8 mouse cellular contexts compared by ENCODE assay signal in genomic region chr6:128423496-128424268, GRCm38 (mm10). TPM values are rescaled to one million over a fixed set of nuclear protein-coding genes. Genes with fewer than 3 reads are reported as not detected.
A peak's percentile ranks its signal among the peaks of the same experiment; 100 is the strongest.
DNase-seq lines count a peak whose midpoint lies in the region; ATAC-seq and TF ChIP-seq lines count a peak whose summit lies in the region.

No protein-coding gene starts in this region.

- 43% methylated on average over 15 of the region's 16 CpGs for WGBS in heart, embryonic 14.5 days
- 49% methylated on average over 16 of the region's 16 CpGs for WGBS in forebrain, embryonic 15.5 days
- WGBS in liver, embryonic 15.5 days (ENCODE audit: insufficient replicate concordance), result 21% methylated on average over 15 of the region's 16 CpGs

- no peak for DNase-seq in heart, adult 9 months (ENCODE audit: low spot score in 2 of 2)
- DNase-seq in ovary, postnatal 14 days (ENCODE audit: low spot score), result no peak
- no peak for DNase-seq in urinary bladder, adult 2 months (ENCODE audit: low spot score)
- DNase-seq in embryo, embryonic 10.5 days (ENCODE audit: low spot score), result no peak

- no peaks in the 10 kb centered on the region for H3K27me3 ChIP-seq in heart, embryonic 14.5 days (ENCODE audit: control insufficient read depth, insufficient read depth, low read length)
- H3K27me3 ChIP-seq in forebrain, embryonic 15.5 days, result no peaks in the 10 kb centered on the region
- no peaks in the 10 kb centered on the region for H3K27me3 ChIP-seq in liver, embryonic 15.5 days

- peak overlapping the region; percentile 78 for H3K4me2 ChIP-seq in heart, embryonic 14.5 days (ENCODE audit: low read length)
- H3K4me2 ChIP-seq in forebrain, embryonic 15.5 days (replicated peaks), result peak overlapping the region; percentile 67
- peak overlapping the region; percentile 79 for H3K4me2 ChIP-seq in liver, embryonic 15.5 days

- TF ChIP-seq CTCF in bone marrow macrophage, adult 2 months (IDR thresholded peaks at IDR 0.05; ENCODE audit: low read depth, low read length), result no peak

- no peaks in the 10 kb centered on the region for H3K9me3 ChIP-seq in heart, embryonic 14.5 days (ENCODE audit: control insufficient read depth, low read length)
- no peaks in the 10 kb centered on the region for H3K9me3 ChIP-seq in forebrain, embryonic 15.5 days
- no peaks in the 10 kb centered on the region for H3K9me3 ChIP-seq in liver, embryonic 15.5 days (replicated peaks)

- H3K4me1 ChIP-seq in heart, embryonic 14.5 days (ENCODE audit: control insufficient read depth in 2 of 2, insufficient read depth in 2 of 2, low read length in 2 of 2), result peaks cover 2 to 7% of the 10 kb centered on the region in 2 experiments; a peak in 3 of 4 replicates
- peaks cover 8% of the 10 kb centered on the region; the same call in 1 of the 2 replicates for H3K4me1 ChIP-seq in bone marrow macrophage, adult 2 months (ENCODE audit: control insufficient read depth, insufficient read depth, low read length)
- H3K4me1 ChIP-seq in forebrain, embryonic 15.5 days, result peaks cover 7% of the 10 kb centered on the region
- peaks cover 22% of the 10 kb centered on the region for H3K4me1 ChIP-seq in liver, embryonic 15.5 days (replicated peaks)

- TF ChIP-seq POLR2A in bone marrow macrophage, adult 2 months (IDR thresholded peaks at IDR 0.05; ENCODE audit: borderline replicate concordance, low read depth, low read length), result no peak

- H3K4me3 ChIP-seq in heart, embryonic 14.5 days (ENCODE audit: control insufficient read depth in 1 of 2, insufficient read depth in 1 of 2, low read depth in 1 of 2, low read length in 2 of 2), result peak overlapping the region; percentile 47 to 84
- peak overlapping the region; percentile 92 for H3K4me3 ChIP-seq in bone marrow macrophage, adult 2 months (ENCODE audit: insufficient read depth, low read length)
- peak overlapping the region; percentile 63 for H3K4me3 ChIP-seq in forebrain, embryonic 15.5 days
- peak overlapping the region; percentile 75 for H3K4me3 ChIP-seq in liver, embryonic 15.5 days (replicated peaks)

- H3K27ac ChIP-seq in heart, embryonic 14.5 days (replicated peaks in 1 of 2; ENCODE audit: control insufficient read depth in 1 of 2, insufficient read depth in 1 of 2, low read depth in 2 of 2, low read length in 2 of 2), result peak overlapping the region in 1 of 2 experiments; percentile 94; a peak in 2 of 4 replicates
- H3K27ac ChIP-seq in bone marrow macrophage, adult 2 months (ENCODE audit: insufficient read depth, low read depth, low read length), result peak overlapping the region; percentile 92; the same call in 1 of the 2 replicates
- peak overlapping the region; percentile 96 for H3K27ac ChIP-seq in forebrain, embryonic 15.5 days (replicated peaks)
- peak overlapping the region; percentile 90 for H3K27ac ChIP-seq in liver, embryonic 15.5 days (replicated peaks)

- peak overlapping the region; percentile 82 for H3K9ac ChIP-seq in heart, embryonic 14.5 days (ENCODE audit: low read length)
- H3K9ac ChIP-seq in forebrain, embryonic 15.5 days (replicated peaks), result peak overlapping the region; percentile 72
- H3K9ac ChIP-seq in liver, embryonic 15.5 days, result peak overlapping the region; percentile 64

- no peak for ATAC-seq in heart, embryonic 14.5 days (ENCODE audit: insufficient number of reproducible peaks, insufficient read depth, low FRiP score, low read depth)
- ATAC-seq in forebrain, embryonic 15.5 days (replicated peaks), result peak; percentile 44
- peak; percentile 71 for ATAC-seq in liver, embryonic 15.5 days (ENCODE audit: insufficient read depth)

- peaks cover 10% of the 10 kb centered on the region for H3K36me3 ChIP-seq in heart, embryonic 14.5 days (ENCODE audit: control insufficient read depth, insufficient read depth, low read length)
- peaks cover 8% of the 10 kb centered on the region for H3K36me3 ChIP-seq in forebrain, embryonic 15.5 days
- peaks cover 7% of the 10 kb centered on the region for H3K36me3 ChIP-seq in liver, embryonic 15.5 days (replicated peaks)

RNA-seq across cellular contexts. Expression of gene Itfg2, which starts 1.0 kb away (rescaled TPM):
- polyA plus RNA-seq in heart, embryonic 14.5 days (2014; fragmentation: Nextera tagmentation; extraction: Ambion mirVana), result 28.4 and 28.6 TPM in 2 replicates
- 5.5 and 6.8 TPM in 2 replicates for polyA plus RNA-seq in bone marrow macrophage, adult 2 months (2012; ENCODE audit: insufficient read depth, insufficient read length, missing spikeins)
- polyA plus RNA-seq in forebrain, embryonic 15.5 days (2015; fragmentation: Nextera tagmentation; extraction: Ambion mirVana), result 35.5 and 40.5 TPM in 2 replicates
- 12.1 and 13.9 TPM in 2 replicates for polyA plus RNA-seq in liver, embryonic 15.5 days (2015; fragmentation: Nextera tagmentation; extraction: Ambion mirVana)
- polyA plus RNA-seq in urinary bladder, adult 2 months (2012; rRNA removed), result 10.9 and 15.7 TPM in 2 replicates

RNA-seq across cellular contexts. Expression of gene Fkbp4, which starts 14.8 kb away (rescaled TPM):
- polyA plus RNA-seq in heart, embryonic 14.5 days (2014; fragmentation: Nextera tagmentation; extraction: Ambion mirVana), result 220 and 251 TPM in 2 replicates
- 28.9 and 32.7 TPM in 2 replicates for polyA plus RNA-seq in bone marrow macrophage, adult 2 months (2012; ENCODE audit: insufficient read depth, insufficient read length, missing spikeins)
- polyA plus RNA-seq in forebrain, embryonic 15.5 days (2015; fragmentation: Nextera tagmentation; extraction: Ambion mirVana), result 431 and 436 TPM in 2 replicates
- 188 and 192 TPM in 2 replicates for polyA plus RNA-seq in liver, embryonic 15.5 days (2015; fragmentation: Nextera tagmentation; extraction: Ambion mirVana)
- polyA plus RNA-seq in urinary bladder, adult 2 months (2012; rRNA removed), result 115 and 121 TPM in 2 replicates

RNA-seq across cellular contexts. Expression of gene Nrip2, which starts 24.6 kb away (rescaled TPM):
- 2.1 and 2.5 TPM in 2 replicates for polyA plus RNA-seq in heart, embryonic 14.5 days (2014; fragmentation: Nextera tagmentation; extraction: Ambion mirVana)
- polyA plus RNA-seq in bone marrow macrophage, adult 2 months (2012; ENCODE audit: insufficient read depth, insufficient read length, missing spikeins), result not detected in 2 replicates
- polyA plus RNA-seq in forebrain, embryonic 15.5 days (2015; fragmentation: Nextera tagmentation; extraction: Ambion mirVana), result 5.0 and 5.7 TPM in 2 replicates
- 2.1 and 2.6 TPM in 2 replicates for polyA plus RNA-seq in liver, embryonic 15.5 days (2015; fragmentation: Nextera tagmentation; extraction: Ambion mirVana)
- 5.0 and 5.6 TPM in 2 replicates for polyA plus RNA-seq in urinary bladder, adult 2 months (2012; rRNA removed)

RNA-seq across cellular contexts. Expression of gene Gm44596, which starts 48.4 kb away (rescaled TPM):
- not detected in 2 replicates for polyA plus RNA-seq in heart, embryonic 14.5 days (2014; fragmentation: Nextera tagmentation; extraction: Ambion mirVana)
- not detected in 2 replicates for polyA plus RNA-seq in bone marrow macrophage, adult 2 months (2012; ENCODE audit: insufficient read depth, insufficient read length, missing spikeins)
- polyA plus RNA-seq in forebrain, embryonic 15.5 days (2015; fragmentation: Nextera tagmentation; extraction: Ambion mirVana), result not detected in 2 replicates
- not detected in 2 replicates for polyA plus RNA-seq in liver, embryonic 15.5 days (2015; fragmentation: Nextera tagmentation; extraction: Ambion mirVana)
- polyA plus RNA-seq in urinary bladder, adult 2 months (2012; rRNA removed), result not detected in 2 replicates

RNA-seq across cellular contexts. Expression of gene Tex52, which starts 48.4 kb away (rescaled TPM):
- 0.15 and 0.27 TPM in 2 replicates for polyA plus RNA-seq in heart, embryonic 14.5 days (2014; fragmentation: Nextera tagmentation; extraction: Ambion mirVana)
- polyA plus RNA-seq in bone marrow macrophage, adult 2 months (2012; ENCODE audit: insufficient read depth, insufficient read length, missing spikeins), result not detected in 2 replicates
- polyA plus RNA-seq in forebrain, embryonic 15.5 days (2015; fragmentation: Nextera tagmentation; extraction: Ambion mirVana), result 0.43 and 0.51 TPM in 2 replicates
- polyA plus RNA-seq in liver, embryonic 15.5 days (2015; fragmentation: Nextera tagmentation; extraction: Ambion mirVana), result 0.06 TPM in 1 of 2 replicates, not detected in the other
- 0.10 TPM in 1 of 2 replicates, not detected in the other for polyA plus RNA-seq in urinary bladder, adult 2 months (2012; rRNA removed)
